Comparison of ENCODE assay signal across 8 mouse cellular contexts in genomic region chr19:30029894-30030635, GRCm38 (mm10). TPM values are rescaled to one million over a fixed set of nuclear protein-coding genes. Genes with fewer than 3 reads are reported as not detected.
DNase-seq lines count a peak whose midpoint lies in the region; ATAC-seq and TF ChIP-seq lines count a peak whose summit lies in the region.

Uhrf2 (plus strand) TSS chr19:30030513.

- TF ChIP-seq POLR2A in bone marrow, adult 2 months (IDR thresholded peaks at IDR 0.05; ENCODE audit: borderline replicate concordance, control insufficient read depth, low read depth, low read length), result peak; percentile 90
- peak; percentile 86; the same call in 1 of the 2 replicates for TF ChIP-seq POLR2A in limb, embryonic 14.5 days (IDR thresholded peaks at IDR 0.05; ENCODE audit: borderline replicate concordance, extremely low read depth, insufficient read depth, insufficient read length)

- TF ChIP-seq CTCF in bone marrow, adult 2 months (IDR thresholded peaks at IDR 0.05; ENCODE audit: control insufficient read depth, insufficient read depth, low read length), result no peak
- no peak for TF ChIP-seq CTCF in midbrain, postnatal 0 days (IDR thresholded peaks at IDR 0.05)

- no peaks in the 10 kb centered on the region for H3K36me3 ChIP-seq in embryonic facial prominence, embryonic 15.5 days
- peaks cover 4% of the 10 kb centered on the region; the same call in 1 of the 2 replicates for H3K36me3 ChIP-seq in limb, embryonic 14.5 days (ENCODE audit: control insufficient read depth, insufficient read depth, low read length)
- H3K36me3 ChIP-seq in midbrain, postnatal 0 days (ENCODE audit: insufficient read depth, low read length), result no peaks in the 10 kb centered on the region

- H3K9me3 ChIP-seq in embryonic facial prominence, embryonic 15.5 days (replicated peaks), result no peaks in the 10 kb centered on the region
- H3K9me3 ChIP-seq in limb, embryonic 14.5 days (ENCODE audit: control insufficient read depth, low read length), result no peaks in the 10 kb centered on the region
- no peaks in the 10 kb centered on the region for H3K9me3 ChIP-seq in midbrain, postnatal 0 days (ENCODE audit: low read length)

- 5% methylated on average over 74 of the region's 74 CpGs for WGBS in bone marrow, adult 2 months
- 1% methylated on average over 70 of the region's 74 CpGs for whole genome bisulfite sequencing in embryonic facial prominence, embryonic 15.5 days
- 2% methylated on average over 61 of the region's 74 CpGs for WGBS in limb, embryonic 14.5 days
- WGBS in midbrain, postnatal 0 days, result 1% methylated on average over 71 of the region's 74 CpGs

- peak; percentile 95 for DNase-seq in 416B (ENCODE audit: low read depth)
- peak; percentile 93 for DNase-seq in heart, adult 8-10 months (ENCODE audit: low spot score)
- peak; percentile 95 for DNase-seq in kidney, adult 9 months
- DNase-seq in limb, embryonic 14.5 days (ENCODE audit: low spot score), result peak; percentile 96
- peak; percentile 98 for DNase-seq in midbrain, postnatal 0 days (ENCODE audit: low spot score)
- peak; percentile 94 to 96 for DNase-seq in spleen, postnatal 14 days (ENCODE audit: low spot score in 2 of 2)

- peak within 1 kb of the TSS; percentile 75 for H3K4me2 ChIP-seq in embryonic facial prominence, embryonic 15.5 days (replicated peaks)
- peak within 1 kb of the TSS; percentile 81 for H3K4me2 ChIP-seq in limb, embryonic 14.5 days (replicated peaks; ENCODE audit: low read depth, low read length, severe bottlenecking)
- H3K4me2 ChIP-seq in midbrain, postnatal 0 days (ENCODE audit: low read depth, low read length, poor library complexity, severe bottlenecking), result peak within 1 kb of the TSS; percentile 83

- H3K27ac ChIP-seq in bone marrow, adult 2 months (ENCODE audit: control insufficient read depth, insufficient read depth, low read depth, low read length, poor library complexity), result peak within 1 kb of the TSS; percentile 96
- peak within 1 kb of the TSS; percentile 96 for H3K27ac ChIP-seq in embryonic facial prominence, embryonic 15.5 days (replicated peaks)
- H3K27ac ChIP-seq in limb, embryonic 14.5 days (replicated peaks; ENCODE audit: low read depth, low read length), result peak within 1 kb of the TSS; percentile 96
- peak within 1 kb of the TSS; percentile 96 for H3K27ac ChIP-seq in midbrain, postnatal 0 days (ENCODE audit: low read depth, low read length)

- peak; percentile 97 for ATAC-seq in embryonic facial prominence, embryonic 15.5 days (ENCODE audit: insufficient number of reproducible peaks, low FRiP score, low TSS enrichment, low read depth)
- peak; percentile 98 for ATAC-seq in limb, embryonic 14.5 days (ENCODE audit: low FRiP score, low read depth)
- ATAC-seq in midbrain, postnatal 0 days (ENCODE audit: low FRiP score), result peak; percentile 98

- H3K4me3 ChIP-seq in bone marrow, adult 2 months (replicated peaks; ENCODE audit: control insufficient read depth, low read depth, low read length), result peak within 1 kb of the TSS; percentile 82
- peak within 1 kb of the TSS; percentile 98 for H3K4me3 ChIP-seq in embryonic facial prominence, embryonic 15.5 days (replicated peaks)
- peak within 1 kb of the TSS; percentile 100 for H3K4me3 ChIP-seq in limb, embryonic 14.5 days (replicated peaks; ENCODE audit: low read length)
- H3K4me3 ChIP-seq in midbrain, postnatal 0 days (ENCODE audit: low read depth, low read length), result peak within 1 kb of the TSS; percentile 100

- peak within 1 kb of the TSS; percentile 99 for H3K9ac ChIP-seq in embryonic facial prominence, embryonic 15.5 days
- peak within 1 kb of the TSS; percentile 99 for H3K9ac ChIP-seq in limb, embryonic 14.5 days (ENCODE audit: low read depth, low read length, severe bottlenecking)
- H3K9ac ChIP-seq in midbrain, postnatal 0 days (replicated peaks; ENCODE audit: low read length, poor library complexity, severe bottlenecking), result peak within 1 kb of the TSS; percentile 99

- no peaks in the 10 kb centered on the region for H3K27me3 ChIP-seq in embryonic facial prominence, embryonic 15.5 days
- no peaks in the 10 kb centered on the region for H3K27me3 ChIP-seq in limb, embryonic 14.5 days (ENCODE audit: control insufficient read depth, insufficient read depth, low read length)
- H3K27me3 ChIP-seq in midbrain, postnatal 0 days (ENCODE audit: insufficient read depth, low read length), result no peaks in the 10 kb centered on the region

- H3K4me1 ChIP-seq in bone marrow, adult 2 months (ENCODE audit: control insufficient read depth, insufficient read depth, low read length), result no peaks in the 10 kb centered on the region
- H3K4me1 ChIP-seq in embryonic facial prominence, embryonic 15.5 days, result peaks cover 17% of the 10 kb centered on the region
- H3K4me1 ChIP-seq in limb, embryonic 14.5 days (ENCODE audit: control insufficient read depth, insufficient read depth, low read length), result peaks cover 20% of the 10 kb centered on the region
- H3K4me1 ChIP-seq in midbrain, postnatal 0 days (ENCODE audit: insufficient read depth, low read length), result peaks cover 12% of the 10 kb centered on the region; the same call in 1 of the 2 replicates

RNA-seq across cellular contexts. Expression of gene Uhrf2, which starts in this region (rescaled TPM):
- 32.0 and 47.8 TPM in 2 replicates for polyA plus RNA-seq in bone marrow, adult 2 months (2011; ENCODE audit: insufficient read depth, insufficient read length, low replicate concordance, missing spikeins)
- polyA plus RNA-seq in embryonic facial prominence, embryonic 15.5 days (2015; fragmentation: Nextera tagmentation; extraction: Ambion mirVana), result 62.2 and 65.7 TPM in 2 replicates
- 10 to 100 TPM; 16.9 to 20.2 (median 19.0) TPM for total RNA-seq in heart, adult 8-10 months (2022)
- polyA plus RNA-seq in limb, embryonic 14.5 days (2012; rRNA removed), result 129 and 158 TPM in 2 replicates
- polyA plus RNA-seq in limb, embryonic 14.5 days (2014; fragmentation: Nextera tagmentation; extraction: Ambion mirVana), result 65.2 and 74.8 TPM in 2 replicates
- 74.4 and 77.7 TPM in 2 replicates for total RNA-seq in midbrain, postnatal 0 days (2014; rRNA removed)
- 24.0 and 29.7 TPM in 2 replicates for polyA plus RNA-seq in midbrain, postnatal 0 days (2015; fragmentation: Nextera tagmentation; extraction: Ambion mirVana)

Comparison
In these comparisons a context has a peak if more than half of its experiments do, and no peak if none do; other contexts are left out.
1. Peak in every context shown above with its lines: DNase-seq, ATAC-seq, H3K4me3 ChIP-seq and H3K27ac ChIP-seq.